Mouse (Mus musculus): ENCODE measurements around the gene Rpap1.

The Rpap1 gene

GRCm38 (mm10) chr2:119798246-119798927 lies 11.1 kb upstream of the Rpap1 start:
- DNase-seq (ENCODE audit: low read depth), result no peak

DNA sequence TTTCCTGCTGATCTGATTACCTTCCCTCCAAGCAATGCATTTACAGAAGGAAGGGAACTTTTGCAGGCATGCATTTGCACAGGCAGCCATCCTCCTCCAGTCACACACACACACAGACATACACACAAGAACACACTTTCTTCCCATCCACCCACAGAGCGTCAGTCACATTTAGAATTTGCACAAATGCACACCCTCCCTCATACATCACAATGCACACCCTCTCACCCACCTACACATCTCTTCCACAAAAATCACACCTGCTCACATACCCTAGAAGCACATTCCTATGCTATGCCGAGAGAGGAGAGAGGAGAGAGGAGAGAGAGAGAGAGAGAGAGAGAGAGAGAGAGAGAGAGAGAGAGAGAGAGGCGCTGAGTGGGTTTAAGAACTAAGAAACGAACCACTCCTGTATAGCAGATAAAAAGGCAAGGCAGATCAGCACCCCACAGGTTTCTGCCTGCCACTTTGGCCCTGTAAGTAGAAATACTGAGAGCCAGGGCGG lies 10.0 kb upstream of the Rpap1 start, which contains the start of gene Tyro3:
Tyro3 (plus strand) TSS at position 455 of the 505 bp plus-strand sequence.
- DNase-seq (ENCODE audit: low read depth), result no peak

DNA sequence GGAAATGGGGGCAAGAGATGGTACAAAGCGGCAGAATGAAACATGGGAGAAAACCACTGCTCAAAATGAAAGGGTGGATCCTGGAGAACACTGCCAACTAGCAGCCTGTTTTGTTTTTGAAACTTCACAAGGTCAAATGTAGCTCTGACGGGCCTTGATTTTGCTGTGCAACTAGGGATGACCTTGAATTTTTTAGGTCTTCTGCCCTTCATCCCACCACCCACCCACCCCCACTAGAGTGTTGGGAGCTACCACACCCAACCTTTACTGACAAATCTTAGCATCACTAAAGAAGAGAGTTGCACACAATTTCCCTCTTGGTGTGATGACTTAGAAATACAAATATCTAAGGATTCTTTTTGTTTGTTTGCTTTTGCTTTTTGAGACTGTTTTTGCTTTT lies 2.7 kb upstream of the Rpap1 start:
- no peak for DNase-seq (ENCODE audit: low read depth)

DNA sequence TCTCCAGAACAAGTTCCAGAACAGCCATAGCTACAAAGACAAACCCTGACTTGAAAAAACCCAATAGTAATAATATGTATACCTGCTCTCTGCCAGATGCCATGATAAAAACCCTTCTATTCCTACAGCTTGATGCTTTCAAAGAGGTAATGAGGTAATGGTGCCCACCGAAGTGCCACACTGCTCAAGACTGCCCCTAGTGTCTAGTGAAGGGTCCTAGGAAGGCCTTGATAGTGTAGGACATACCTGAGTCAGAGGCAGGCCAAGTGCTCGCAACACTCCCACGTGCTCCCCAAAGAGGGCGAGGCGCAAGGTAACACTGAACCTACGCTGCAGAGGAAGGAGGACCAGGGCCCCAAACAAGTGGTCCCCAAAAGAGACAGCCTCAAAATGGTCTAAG lies 20.1 kb downstream of the Rpap1 start:
- no peak for DNase-seq (ENCODE audit: low read depth)

- no peak for DNase-seq (ENCODE audit: low read depth)
Measured at GRCm38 (mm10) chr2:119763924-119764323, 23.4 kb downstream of the Rpap1 start.

DNA sequence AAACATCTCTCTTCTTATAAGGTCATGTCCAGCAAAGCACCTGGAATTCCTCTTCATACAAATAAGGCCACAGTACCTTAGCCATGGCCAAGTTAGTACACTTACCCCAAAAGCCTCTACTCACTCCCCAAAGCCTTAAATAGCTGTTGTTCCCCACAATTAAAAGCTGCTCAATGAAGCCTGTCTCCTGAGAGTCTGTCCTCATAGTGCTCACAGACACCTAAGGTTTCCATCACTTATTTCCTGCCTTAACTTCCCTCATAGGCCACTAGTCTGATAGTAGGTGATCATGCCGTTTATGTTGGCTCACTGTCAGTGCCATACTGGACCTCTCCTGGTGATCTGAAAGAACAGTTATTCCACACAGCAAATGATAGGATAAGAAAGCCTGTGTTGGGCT lies 25.1 kb downstream of the Rpap1 start:
- DNase-seq (ENCODE audit: low read depth), result no peak

DNA sequence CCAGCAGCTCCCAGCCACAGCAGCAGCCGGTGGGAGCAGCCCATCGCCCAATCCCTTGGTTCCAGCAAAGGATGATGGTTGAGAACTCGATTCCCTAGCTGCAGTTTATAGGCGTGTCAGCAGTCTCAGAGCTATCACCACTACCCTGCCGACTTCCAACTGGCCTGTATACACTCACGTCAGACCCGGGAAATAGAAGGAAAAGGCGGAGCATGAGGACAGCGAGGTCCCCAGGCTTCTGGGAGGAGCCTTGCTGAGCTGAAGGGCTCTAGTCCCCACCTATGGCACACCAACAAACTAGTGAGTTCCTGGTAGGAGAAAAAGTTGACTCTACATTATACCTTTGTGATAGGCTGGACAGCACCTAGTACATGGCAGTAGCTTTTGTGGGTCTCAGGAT lies 27.1 kb downstream of the Rpap1 start, which contains the start of gene Ltk:
Ltk (minus strand) TSS at position 181 of the 400 bp plus-strand sequence.
- DNase-seq (ENCODE audit: low read depth), result no peak

DNA sequence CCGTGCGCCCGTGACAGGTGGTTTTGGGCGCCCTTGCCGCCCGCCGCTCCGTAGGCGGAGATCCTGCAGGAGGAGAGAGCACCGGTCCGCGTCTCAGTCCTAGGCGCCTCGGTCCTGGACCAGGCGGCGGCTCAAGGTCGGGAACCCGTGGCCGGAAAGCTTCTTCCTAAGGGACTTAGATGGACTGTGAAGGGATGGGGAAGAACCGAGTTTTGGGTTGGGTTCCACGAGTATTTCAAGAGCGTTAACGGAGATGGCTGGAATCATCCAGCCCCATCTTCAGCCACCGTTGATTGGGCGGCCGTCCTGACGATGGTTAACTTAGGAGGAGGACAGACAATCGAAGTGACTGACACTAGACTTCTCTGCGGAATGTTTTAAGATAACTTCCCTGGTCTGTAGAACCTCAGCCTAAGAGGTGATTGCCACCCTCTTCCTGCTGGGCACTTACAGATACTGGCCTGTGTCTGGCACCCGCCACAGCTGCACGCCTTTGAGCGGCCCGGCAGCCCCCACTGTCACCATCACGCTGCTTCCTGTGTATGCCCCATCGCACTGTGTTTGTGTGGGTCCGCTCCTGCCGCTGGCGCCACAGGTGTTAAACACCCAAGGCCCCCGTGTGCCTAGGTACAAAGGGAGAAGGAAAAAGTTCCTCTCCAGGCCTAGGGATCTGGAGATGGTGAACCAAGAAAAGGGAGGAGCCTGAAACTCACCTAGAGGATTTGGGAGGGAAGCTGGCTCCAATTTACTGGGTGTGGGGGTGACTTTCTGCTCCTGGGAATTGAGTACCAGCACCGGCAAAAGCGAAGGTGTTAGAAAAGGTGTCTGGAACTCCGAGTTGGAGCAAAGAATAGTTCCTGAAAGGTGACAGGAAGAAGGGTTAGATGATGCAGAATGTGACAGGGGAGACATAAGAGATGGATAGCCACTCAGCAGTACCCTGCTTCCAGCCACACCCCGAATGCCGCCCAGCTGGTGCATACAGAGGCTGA lies 28.2 kb downstream of the Rpap1 start:
- DNase-seq (ENCODE audit: low read depth), result no peak

DNA sequence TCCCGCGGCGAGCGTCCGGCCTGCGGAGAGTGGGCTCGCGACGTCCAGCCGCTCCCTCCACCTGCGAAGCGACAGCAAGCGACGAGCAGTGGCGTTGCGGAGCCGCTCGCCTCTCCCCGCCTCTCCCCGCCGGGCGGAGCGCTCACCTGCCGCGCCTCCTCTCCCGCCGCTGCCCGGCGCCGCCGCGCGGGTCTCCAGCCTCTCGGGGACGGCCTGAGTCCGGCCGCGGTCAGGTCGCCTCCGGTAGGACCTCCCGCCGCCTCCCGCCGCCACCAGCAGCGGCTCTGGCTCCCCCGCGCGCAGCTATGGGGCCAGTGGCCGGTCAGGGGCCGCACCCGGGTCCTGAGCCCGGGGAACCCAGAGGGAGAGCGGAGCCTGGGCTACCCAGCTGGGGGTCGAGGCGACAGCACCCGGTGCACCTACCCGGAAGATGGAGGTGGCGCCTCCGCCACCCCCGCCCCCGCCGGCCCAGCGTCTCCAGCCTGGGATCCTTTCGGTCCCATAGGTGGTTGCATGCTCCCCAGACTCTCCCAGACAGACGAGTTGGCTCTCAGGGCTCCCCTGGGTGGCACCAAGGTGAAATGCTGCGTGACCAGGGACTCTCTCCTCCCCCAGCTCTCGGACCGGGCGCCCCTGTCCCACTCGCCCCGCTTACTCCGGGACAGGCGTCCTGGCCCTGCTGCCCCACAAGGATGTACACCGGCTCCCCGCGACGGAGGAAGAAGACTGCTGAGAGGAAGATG lies 29.1 kb downstream of the Rpap1 start:
- no peak for DNase-seq (ENCODE audit: low read depth)

GRCm38 (mm10) chr2:119757601-119758100 lies 29.7 kb downstream of the Rpap1 start:
- DNase-seq (ENCODE audit: low read depth), result no peak

DNA sequence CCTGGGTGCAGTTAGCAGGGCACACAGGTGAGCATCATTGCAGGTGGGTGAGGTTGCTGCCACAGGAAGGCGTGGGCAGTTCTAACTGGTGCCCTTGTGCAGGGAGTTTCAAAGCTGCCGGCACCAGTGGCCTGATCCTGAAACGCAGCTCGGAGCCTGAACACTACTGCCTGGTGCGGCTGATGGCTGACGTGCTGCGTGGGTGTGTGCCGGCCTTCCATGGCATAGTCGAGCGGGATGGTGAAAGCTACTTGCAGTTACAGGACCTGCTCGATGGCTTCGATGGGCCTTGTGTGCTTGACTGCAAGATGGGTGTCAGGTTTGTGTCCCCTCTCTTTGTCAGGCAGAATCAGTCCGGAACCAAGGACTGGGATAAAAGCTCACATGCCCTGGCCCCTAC lies 38.1 kb downstream of the Rpap1 start:
- no peak for DNase-seq (ENCODE audit: low read depth)

GRCm38 (mm10) chr2:119747554-119747953 lies 39.8 kb downstream of the Rpap1 start:
- no peak for DNase-seq (ENCODE audit: low read depth)

DNA sequence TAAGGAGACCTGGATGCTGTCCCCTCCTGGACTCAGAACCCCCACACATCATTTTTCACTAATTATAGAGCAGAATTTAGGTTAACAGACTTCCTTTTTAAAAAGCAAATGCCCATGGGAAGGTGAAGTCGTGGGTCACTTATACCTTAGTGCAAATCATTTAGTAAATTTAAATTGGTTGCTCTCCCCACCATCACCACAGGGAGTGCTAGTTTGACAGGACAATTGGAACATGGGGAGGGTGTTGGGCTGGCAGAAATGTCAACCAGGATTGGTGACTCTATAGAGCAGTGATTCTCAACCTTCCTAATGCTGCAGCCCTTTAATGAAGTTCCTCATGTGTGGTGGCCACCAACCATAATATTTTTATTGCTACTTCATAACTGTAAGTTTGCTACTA lies 42.1 kb downstream of the Rpap1 start:
- no peak for DNase-seq (ENCODE audit: low read depth)

DNA sequence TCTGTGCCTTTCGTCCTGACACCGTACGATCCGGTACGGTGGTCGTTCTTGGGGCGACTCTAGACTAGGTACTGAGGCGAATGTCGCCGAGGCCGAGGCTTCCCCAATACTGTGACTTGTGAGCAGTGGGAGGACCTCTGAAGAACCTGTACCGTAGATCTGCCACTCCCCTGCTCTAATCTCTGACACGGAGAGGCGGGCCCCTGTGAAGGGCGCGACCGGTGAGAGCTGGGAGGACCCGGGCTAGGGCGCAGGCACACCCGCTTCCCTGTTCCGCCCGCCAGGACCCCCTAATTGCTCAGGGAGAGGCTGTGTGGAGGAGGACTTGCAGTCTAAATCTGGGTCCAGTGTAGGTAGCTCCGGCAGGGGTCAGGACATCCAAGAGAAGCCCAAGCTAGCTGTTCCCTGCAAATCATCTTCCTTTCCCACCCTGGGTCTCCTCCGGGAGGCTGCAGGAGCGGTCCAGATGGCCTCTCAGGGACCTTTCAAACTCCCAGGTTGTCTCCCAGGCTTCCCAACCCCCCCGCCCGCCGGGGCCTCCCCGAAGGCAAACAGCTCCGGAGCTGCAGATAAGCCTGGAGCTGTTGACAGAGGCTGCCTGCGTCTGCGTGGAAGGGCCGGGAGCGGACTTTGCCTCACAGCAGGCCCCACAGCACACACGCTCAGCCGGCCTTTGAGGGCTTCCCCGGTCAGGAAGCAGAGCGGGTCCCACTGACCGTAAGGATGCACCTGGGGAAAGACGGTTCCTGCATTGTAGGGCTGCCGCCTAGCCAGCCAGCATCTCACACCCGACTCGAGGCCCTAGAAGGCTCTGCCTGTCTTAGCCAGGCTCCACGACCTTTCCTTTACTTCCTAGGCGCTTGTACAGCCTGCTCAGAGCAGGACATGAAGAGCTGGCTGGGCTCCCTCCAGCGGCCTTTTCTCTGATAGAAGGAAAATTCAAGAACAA lies 42.9 kb downstream of the Rpap1 start:
- DNase-seq (ENCODE audit: low read depth), result no peak

DNA sequence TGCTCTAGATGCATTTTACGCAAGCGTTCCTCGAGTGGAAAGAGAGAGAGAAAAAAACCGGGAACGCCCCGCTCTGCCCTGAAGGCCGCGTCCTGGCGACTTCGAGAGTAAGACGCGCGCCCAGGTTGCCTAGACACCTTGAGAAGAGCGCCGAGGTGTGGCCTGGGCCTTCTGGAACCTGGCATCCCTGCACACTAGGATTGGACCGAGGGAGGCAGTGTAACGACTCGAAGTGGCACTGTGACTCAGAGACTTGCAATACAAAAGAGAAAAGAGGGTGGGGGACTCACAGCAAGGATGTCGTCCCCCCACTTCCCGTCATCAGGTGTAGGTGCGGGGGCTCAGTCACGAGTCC lies 43.6 kb downstream of the Rpap1 start:
- no peak for DNase-seq (ENCODE audit: low read depth)

DNA sequence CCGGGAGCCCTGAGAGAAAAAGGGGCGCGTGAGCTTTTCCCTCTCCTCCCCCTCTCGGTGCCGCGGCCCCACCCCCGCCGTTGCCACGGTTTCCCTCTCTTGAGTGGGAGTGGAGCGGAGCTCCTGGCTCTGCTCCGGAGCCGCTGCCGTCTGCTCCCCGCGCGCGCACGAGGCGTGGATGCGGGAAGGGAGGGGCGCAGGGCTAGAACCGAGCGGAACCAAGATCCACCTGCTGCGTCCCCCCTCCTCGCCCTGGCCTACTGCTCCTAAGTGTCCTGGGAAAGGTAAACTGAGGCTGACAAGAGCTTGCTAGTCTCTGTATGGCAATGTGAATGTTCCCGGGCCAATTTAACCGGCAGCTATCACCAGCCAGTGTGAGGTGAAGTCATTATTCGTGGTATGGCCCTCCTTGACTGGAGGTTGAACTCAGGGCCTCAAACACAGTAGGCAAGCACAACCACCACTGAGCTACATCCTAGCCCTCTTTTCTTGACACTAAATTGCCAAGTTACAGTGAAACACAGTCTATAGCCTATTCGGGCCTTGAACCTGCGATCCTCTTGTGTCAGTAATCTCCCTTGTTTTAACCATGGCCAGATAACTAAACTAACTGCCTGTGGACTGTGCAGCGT lies 44.0 kb downstream of the Rpap1 start:
- DNase-seq (ENCODE audit: low read depth), result no peak

DNA sequence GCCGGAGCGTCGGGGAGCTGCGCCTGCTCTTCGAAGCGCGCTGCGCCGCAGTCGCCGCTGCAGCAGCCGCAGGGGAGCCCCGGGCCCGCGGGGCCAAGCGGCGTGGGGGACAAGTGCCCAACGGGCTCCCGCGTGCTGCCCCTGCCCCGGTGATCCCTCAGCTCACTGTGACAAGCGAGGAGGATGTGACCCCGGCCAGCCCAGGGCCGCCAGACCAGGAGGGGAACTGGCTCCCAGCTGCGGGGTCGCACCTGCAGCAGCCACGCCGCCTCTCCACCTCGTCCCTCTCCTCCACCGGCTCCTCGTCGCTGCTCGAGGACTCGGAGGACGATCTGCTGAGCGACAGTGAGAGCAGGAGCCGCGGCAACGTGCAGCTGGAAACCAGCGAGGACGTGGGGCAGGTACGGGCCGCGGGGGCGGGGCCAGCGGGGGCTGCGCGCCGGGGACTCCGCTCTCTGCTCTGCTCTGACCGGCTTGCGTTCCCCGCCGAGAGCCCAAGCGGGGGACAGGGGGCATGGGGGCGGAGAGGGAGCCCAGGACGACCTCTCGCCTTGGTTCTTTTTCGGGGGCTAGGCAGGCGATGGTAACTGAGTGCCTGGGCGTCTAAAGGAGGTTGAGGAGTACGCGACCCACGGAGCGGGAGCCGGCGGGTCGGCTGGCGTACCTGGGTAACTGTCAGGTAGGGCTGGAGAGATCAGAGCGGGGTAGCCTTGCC lies 44.7 kb downstream of the Rpap1 start:
- DNase-seq (ENCODE audit: low read depth), result no peak

DNA sequence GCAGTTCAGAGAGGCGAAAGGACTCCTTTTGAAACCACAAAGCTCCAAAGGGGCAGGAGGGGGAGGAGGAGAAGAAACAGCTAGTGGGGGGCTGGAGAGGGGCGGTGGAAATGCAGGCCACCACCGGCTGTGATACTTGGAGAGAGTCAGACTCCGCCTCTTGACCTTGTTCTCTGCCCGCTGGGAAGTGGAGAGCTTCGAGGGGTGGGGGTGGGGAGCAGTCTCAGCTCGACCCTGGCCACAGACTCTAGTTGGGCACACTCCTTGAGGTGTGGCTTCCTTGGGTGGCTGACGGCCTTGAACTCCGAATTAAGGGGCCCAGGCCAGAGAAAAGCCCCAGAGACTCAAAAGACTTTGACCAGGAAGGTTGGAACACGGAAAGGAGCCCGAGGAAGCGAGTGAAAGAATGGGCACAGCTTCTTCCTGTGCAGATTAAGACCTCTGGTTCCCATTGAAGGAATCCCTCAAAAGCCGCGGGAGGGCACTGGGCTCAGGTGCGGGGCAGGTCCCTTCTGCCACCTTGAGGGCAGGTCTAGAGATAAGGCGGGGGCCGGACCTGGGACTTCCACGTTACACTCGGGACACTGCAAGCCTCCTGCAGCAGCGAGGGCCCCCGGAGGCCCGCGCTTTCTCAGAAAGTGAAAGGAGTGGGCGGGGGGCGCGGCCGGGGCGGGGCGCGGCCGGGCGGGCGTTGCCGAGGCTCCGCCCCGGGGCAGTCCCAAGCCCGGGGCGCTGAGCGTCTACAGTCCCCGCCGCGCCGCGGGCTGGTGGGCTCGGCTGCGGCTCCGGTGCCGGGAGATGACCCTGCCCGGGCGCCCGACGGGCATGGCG lies 45.5 kb downstream of the Rpap1 start, which contains the start of gene Itpka:
Itpka (plus strand) TSS at position 757 of the 831 bp plus-strand sequence.
- DNase-seq (ENCODE audit: low read depth), result no peak

- no peak for DNase-seq (ENCODE audit: low read depth)
Measured at GRCm38 (mm10) chr2:119740567-119740966, 46.8 kb downstream of the Rpap1 start.
